Mouse (Mus musculus) neural tube, embryonic 12.5 days (tissue): ENCODE data around the gene Fyn. TPM values are rescaled to one million over a fixed set of nuclear protein-coding genes. Genes with fewer than 3 reads are reported as not detected.

Experiments
- ATAC-seq: fragments of 200-750 bp; cut with Nextera tagmentation; 2 replicates; pipeline ENCODE4 v1.8.0; 2017; ENCODE audit warnings: low read depth, mild to moderate bottlenecking, moderate TSS enrichment, moderate library complexity; ENCODE audit not compliant: low FRiP score
- H3K27ac ChIP-seq: fragments of 300-500 bp; sonication (generic); 2 replicates; pipeline ENCODE4 v1.5.1; 2016
- H3K27me3 ChIP-seq: fragments of 300-500 bp; sonication (generic); replicated peaks from 2 replicates; pipeline ENCODE4 v1.6.1; 2016; ENCODE audit warnings: mild to moderate bottlenecking
- H3K36me3 ChIP-seq: fragments of 300-500 bp; sonication (generic); 2 replicates; pipeline ENCODE4 v1.6.1; 2016; ENCODE audit warnings: mild to moderate bottlenecking
- H3K4me1 ChIP-seq: fragments of 300-500 bp; sonication (generic); 2 replicates; pipeline ENCODE4 v1.6.1; 2016
- H3K4me2 ChIP-seq: fragments of 300-500 bp; sonication (generic); replicated peaks from 2 replicates; pipeline ENCODE4 v1.6.1; 2016; ENCODE audit warnings: mild to moderate bottlenecking
- H3K4me3 ChIP-seq: fragments of 300-500 bp; sonication (generic); 2 replicates; pipeline ENCODE4 v1.5.1; 2016
- H3K9ac ChIP-seq: fragments of 300-500 bp; sonication (generic); 2 replicates; pipeline ENCODE4 v1.6.1; 2016; ENCODE audit warnings: mild to moderate bottlenecking
- H3K9me3 ChIP-seq: fragments of 300-500 bp; sonication (generic); 2 replicates; pipeline ENCODE4 v1.6.1; 2016; ENCODE audit warnings: mild to moderate bottlenecking
- WGBS: fragments of 180-500 bp; shearing (Covaris S2); methylation state at CpG from one replicate; pipeline ENCODE4 v1.1.7; 2016; 5-methylcytosine and 5-hydroxymethylcytosine counted together
- polyA plus RNA-seq: library from polyadenylated mRNA; unstranded; fragments of >200 nt; fragmentation: Nextera tagmentation; extraction: Ambion mirVana; gene quantifications from 2 replicates; pipeline ENCODE4 v1.2.1, GENCODE M21; 2016

The Fyn gene
- polyA plus RNA-seq, 1 experiment from 2014 or later, result 79.8 TPM

GRCm38 (mm10) chr10:39508801-39509200 lies 140.1 kb downstream of the Fyn start:
- 95% methylated on average over 5 of the region's 5 CpGs for WGBS
- Histone ChIP-seq H3K9me3 (no peaks in the 10 kb centered on the region), H3K4me2 (no peak overlapping the region)

GRCm38 (mm10) chr10:39509937-39510336 lies 141.3 kb downstream of the Fyn start:
- no peak overlapping the region for H3K27ac ChIP-seq
- WGBS, result 75% methylated on average over 8 of the region's 8 CpGs

More at GRCm38 (mm10) chr10:39508801-39509200, 140.1 kb downstream of the Fyn start:
- peaks cover 34% of the 10 kb centered on the region for H3K4me1 ChIP-seq
- ATAC-seq, result no peak
- H3K27ac ChIP-seq, result no peak overlapping the region
- peaks cover 13% of the 10 kb centered on the region; the same call in 1 of the 2 replicates for H3K36me3 ChIP-seq
- no peak overlapping the region for H3K9ac ChIP-seq
- H3K4me3 ChIP-seq, result no peak overlapping the region
- H3K27me3 ChIP-seq, result no peaks in the 10 kb centered on the region

GRCm38 (mm10) chr10:39512631-39513314 lies 144.1 kb downstream of the Fyn start:
- peaks cover 40% of the 10 kb centered on the region for H3K36me3 ChIP-seq
- peaks cover 24% of the 10 kb centered on the region for H3K4me1 ChIP-seq
- ATAC-seq, result no peak
- WGBS, result 85% methylated on average over 14 of the region's 14 CpGs
- no peak overlapping the region for H3K27ac ChIP-seq
- no peaks in the 10 kb centered on the region for H3K9me3 ChIP-seq
- no peak overlapping the region for H3K4me2 ChIP-seq
- no peak overlapping the region for H3K4me3 ChIP-seq
- no peak overlapping the region for H3K9ac ChIP-seq
- H3K27me3 ChIP-seq, result no peaks in the 10 kb centered on the region

More at GRCm38 (mm10) chr10:39509937-39510336, 141.3 kb downstream of the Fyn start:
- peaks cover 30% of the 10 kb centered on the region for H3K4me1 ChIP-seq
- no peak overlapping the region for H3K9ac ChIP-seq
- H3K27me3 ChIP-seq, result no peaks in the 10 kb centered on the region
- H3K9me3 ChIP-seq, result no peaks in the 10 kb centered on the region
- no peak overlapping the region for H3K4me3 ChIP-seq
- no peak for ATAC-seq
- no peak overlapping the region for H3K4me2 ChIP-seq
- peaks cover 24% of the 10 kb centered on the region for H3K36me3 ChIP-seq

- peaks cover 31% of the 10 kb centered on the region for H3K4me1 ChIP-seq
- H3K9me3 ChIP-seq, result no peaks in the 10 kb centered on the region
- no peak for ATAC-seq
- WGBS, result 95% methylated on average over 8 of the region's 8 CpGs
- H3K4me3 ChIP-seq, result no peak overlapping the region
- H3K27ac ChIP-seq, result no peak overlapping the region
- no peak overlapping the region for H3K9ac ChIP-seq
- no peaks in the 10 kb centered on the region for H3K27me3 ChIP-seq
- peaks cover 40% of the 10 kb centered on the region for H3K36me3 ChIP-seq
- H3K4me2 ChIP-seq, result no peak overlapping the region
Measured at GRCm38 (mm10) chr10:39514916-39515315, 146.3 kb downstream of the Fyn start.

GRCm38 (mm10) chr10:39516541-39517133 lies 148.0 kb downstream of the Fyn start:
- peaks cover 39% of the 10 kb centered on the region for H3K36me3 ChIP-seq
- H3K9me3 ChIP-seq, result no peaks in the 10 kb centered on the region
- no peak overlapping the region for H3K4me2 ChIP-seq
- peaks cover 30% of the 10 kb centered on the region for H3K4me1 ChIP-seq
- peak overlapping the region; percentile 1; the same call in 1 of the 2 replicates for H3K27ac ChIP-seq
- H3K9ac ChIP-seq, result no peak overlapping the region
- no peaks in the 10 kb centered on the region for H3K27me3 ChIP-seq
- no peak for ATAC-seq
- no peak overlapping the region for H3K4me3 ChIP-seq
- WGBS, result 88% methylated on average over 6 of the region's 6 CpGs

GRCm38 (mm10) chr10:39517375-39517774 lies 148.7 kb downstream of the Fyn start:
- Histone ChIP-seq H3K27ac (no peak overlapping the region), H3K4me3 (no peak overlapping the region), H3K36me3 (peaks cover 33% of the 10 kb centered on the region), H3K4me2 (no peak overlapping the region), H3K9ac (0 out of 2 replicates have a peak overlapping the region, but pooled peaks have one; percentile 1), H3K4me1 (peaks cover 37% of the 10 kb centered on the region), H3K9me3 (no peaks in the 10 kb centered on the region), H3K27me3 (no peaks in the 10 kb centered on the region)
- no peak for ATAC-seq
- 17% methylated on average over 9 of the region's 9 CpGs for WGBS

GRCm38 (mm10) chr10:39518232-39518631 lies 149.6 kb downstream of the Fyn start:
- no peak overlapping the region for H3K4me3 ChIP-seq
- H3K27ac ChIP-seq, result no peak overlapping the region
- H3K9ac ChIP-seq, result no peak overlapping the region
- H3K36me3 ChIP-seq, result peaks cover 38% of the 10 kb centered on the region
- H3K27me3 ChIP-seq, result no peaks in the 10 kb centered on the region
- H3K9me3 ChIP-seq, result no peaks in the 10 kb centered on the region
- ATAC-seq, result peak; percentile 48
- WGBS, result 31% methylated on average over 8 of the region's 8 CpGs
- H3K4me1 ChIP-seq, result peaks cover 44% of the 10 kb centered on the region
- no peak overlapping the region for H3K4me2 ChIP-seq

GRCm38 (mm10) chr10:39518859-39519258 lies 150.2 kb downstream of the Fyn start:
- Histone ChIP-seq H3K9me3 (no peaks in the 10 kb centered on the region), H3K4me2 (no peak overlapping the region), H3K36me3 (peaks cover 35% of the 10 kb centered on the region), H3K27me3 (no peaks in the 10 kb centered on the region), H3K9ac (no peak overlapping the region), H3K4me3 (no peak overlapping the region), H3K27ac (no peak overlapping the region), H3K4me1 (peaks cover 44% of the 10 kb centered on the region)
- WGBS, result 93% methylated on average over 3 of the region's 3 CpGs
- no peak for ATAC-seq

- no peak overlapping the region for H3K27ac ChIP-seq
- WGBS, result 62% methylated on average over 9 of the region's 9 CpGs
- peaks cover 48% of the 10 kb centered on the region for H3K4me1 ChIP-seq
Measured at GRCm38 (mm10) chr10:39520123-39520989, 151.7 kb downstream of the Fyn start.

GRCm38 (mm10) chr10:39521327-39521726 lies 152.7 kb downstream of the Fyn start:
- WGBS, result 85% methylated on average over 1 of the region's 1 CpGs
- H3K36me3 ChIP-seq, result peaks cover 23% of the 10 kb centered on the region
- H3K4me3 ChIP-seq, result no peak overlapping the region
- H3K27ac ChIP-seq, result no peak overlapping the region
- H3K4me2 ChIP-seq, result no peak overlapping the region
- H3K27me3 ChIP-seq, result no peaks in the 10 kb centered on the region
- peaks cover 45% of the 10 kb centered on the region for H3K4me1 ChIP-seq
- H3K9ac ChIP-seq, result no peak overlapping the region
- no peak for ATAC-seq
- no peaks in the 10 kb centered on the region for H3K9me3 ChIP-seq

More at GRCm38 (mm10) chr10:39520123-39520989, 151.7 kb downstream of the Fyn start:
- Histone ChIP-seq H3K4me2 (no peak overlapping the region), H3K27me3 (no peaks in the 10 kb centered on the region), H3K9me3 (no peaks in the 10 kb centered on the region), H3K36me3 (peaks cover 23% of the 10 kb centered on the region), H3K9ac (no peak overlapping the region), H3K4me3 (no peak overlapping the region)
- peak; percentile 74 for ATAC-seq

GRCm38 (mm10) chr10:39521861-39522391 lies 153.3 kb downstream of the Fyn start:
- peaks cover 39% of the 10 kb centered on the region for H3K4me1 ChIP-seq
- H3K36me3 ChIP-seq, result peaks cover 27% of the 10 kb centered on the region
- no peak overlapping the region for H3K4me3 ChIP-seq
- 75% methylated on average over 5 of the region's 5 CpGs for WGBS
- no peak overlapping the region for H3K27ac ChIP-seq
- H3K4me2 ChIP-seq, result no peak overlapping the region
- no peaks in the 10 kb centered on the region for H3K27me3 ChIP-seq
- no peak overlapping the region for H3K9ac ChIP-seq
- no peak for ATAC-seq
- H3K9me3 ChIP-seq, result no peaks in the 10 kb centered on the region
